Mouse (Mus musculus): ENCODE results near the gene Sipa1l1.

The Sipa1l1 gene

DNA sequence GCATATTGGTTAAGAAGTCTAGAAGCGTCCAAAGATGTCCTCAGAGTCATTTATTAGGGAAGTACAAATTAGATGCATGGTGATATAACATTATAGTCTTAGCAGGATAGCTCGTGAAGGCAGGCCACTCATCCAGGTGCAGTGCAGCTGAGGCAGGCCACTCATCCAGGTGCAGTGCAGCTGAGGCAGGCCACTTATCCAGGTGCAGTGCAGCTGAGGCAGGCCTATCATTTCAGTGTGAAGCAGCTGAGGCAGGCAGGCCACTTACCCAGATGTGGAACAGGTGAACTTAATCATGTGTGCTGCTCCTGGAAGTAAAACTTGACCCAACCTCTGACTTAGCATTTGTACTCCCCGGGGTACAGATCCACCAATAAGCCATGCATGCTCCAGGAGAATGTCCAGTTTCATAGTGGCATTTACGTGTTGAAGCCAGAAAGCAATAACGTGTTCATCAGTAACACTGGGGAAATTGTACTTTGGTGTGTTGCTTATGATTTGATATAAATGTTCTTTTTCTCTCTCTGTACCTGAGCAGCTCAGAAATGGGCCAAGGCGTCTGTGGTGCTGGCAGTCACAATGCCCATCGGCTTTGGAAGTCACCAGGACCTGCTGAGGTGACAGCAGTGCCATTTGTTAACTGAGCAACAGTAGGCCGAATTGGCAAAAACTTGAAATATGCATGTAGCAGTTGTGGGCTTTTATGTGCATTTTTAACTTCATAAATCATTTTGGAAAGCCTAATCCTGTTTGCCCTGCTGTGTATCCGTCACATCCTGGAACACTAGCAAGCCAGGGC lies 129.7 kb downstream of the Sipa1l1 start:
- DNase-seq, result no peak

GRCm38 (mm10) chr12:82304140-82304539 lies 135.0 kb downstream of the Sipa1l1 start:
- no peak for DNase-seq

- no peak for DNase-seq
Measured at GRCm38 (mm10) chr12:82306035-82306434, 136.9 kb downstream of the Sipa1l1 start.

DNA sequence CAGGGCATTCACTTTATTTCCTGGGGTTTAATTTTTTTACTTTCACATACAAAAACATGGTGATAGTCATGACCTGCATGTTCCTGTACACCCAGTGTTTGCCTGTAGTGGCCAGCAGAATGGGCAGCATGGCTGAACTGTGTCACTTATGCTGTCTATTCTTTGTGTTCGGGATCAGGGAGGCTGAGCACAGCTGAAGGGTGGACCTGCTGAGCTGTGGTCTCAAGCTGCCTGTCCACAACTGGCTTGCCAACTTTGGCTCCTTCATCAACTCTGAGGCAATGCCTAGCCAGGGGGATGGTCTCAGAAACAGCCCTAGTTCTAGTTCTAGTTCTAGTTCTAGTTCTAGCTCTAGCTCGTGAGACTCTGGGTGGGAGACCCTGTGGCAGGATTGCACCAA lies 142.5 kb downstream of the Sipa1l1 start:
- no peak for DNase-seq

GRCm38 (mm10) chr12:82312091-82312820 lies 143.1 kb downstream of the Sipa1l1 start:
- DNase-seq, result peak; percentile 26

DNA sequence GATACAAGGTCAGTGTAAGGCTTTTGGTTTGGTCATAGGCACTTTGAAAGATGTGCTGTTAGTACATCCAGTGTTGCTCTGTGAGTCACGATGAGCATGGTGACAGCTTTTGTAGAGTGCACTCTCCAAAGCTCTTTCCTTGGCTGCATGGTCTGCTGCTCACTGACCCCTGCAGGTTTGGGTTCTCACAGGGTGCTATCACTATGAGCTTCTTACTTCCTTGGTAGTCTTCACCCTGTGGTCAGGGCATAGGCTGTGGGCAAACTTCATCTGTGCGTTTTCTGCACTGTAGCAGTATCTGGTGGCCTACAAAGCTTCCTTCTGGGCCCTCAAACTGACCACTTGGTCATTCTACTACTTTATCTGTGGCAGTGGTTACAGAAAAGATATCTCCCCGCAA lies 144.0 kb downstream of the Sipa1l1 start:
- no peak for DNase-seq

DNA sequence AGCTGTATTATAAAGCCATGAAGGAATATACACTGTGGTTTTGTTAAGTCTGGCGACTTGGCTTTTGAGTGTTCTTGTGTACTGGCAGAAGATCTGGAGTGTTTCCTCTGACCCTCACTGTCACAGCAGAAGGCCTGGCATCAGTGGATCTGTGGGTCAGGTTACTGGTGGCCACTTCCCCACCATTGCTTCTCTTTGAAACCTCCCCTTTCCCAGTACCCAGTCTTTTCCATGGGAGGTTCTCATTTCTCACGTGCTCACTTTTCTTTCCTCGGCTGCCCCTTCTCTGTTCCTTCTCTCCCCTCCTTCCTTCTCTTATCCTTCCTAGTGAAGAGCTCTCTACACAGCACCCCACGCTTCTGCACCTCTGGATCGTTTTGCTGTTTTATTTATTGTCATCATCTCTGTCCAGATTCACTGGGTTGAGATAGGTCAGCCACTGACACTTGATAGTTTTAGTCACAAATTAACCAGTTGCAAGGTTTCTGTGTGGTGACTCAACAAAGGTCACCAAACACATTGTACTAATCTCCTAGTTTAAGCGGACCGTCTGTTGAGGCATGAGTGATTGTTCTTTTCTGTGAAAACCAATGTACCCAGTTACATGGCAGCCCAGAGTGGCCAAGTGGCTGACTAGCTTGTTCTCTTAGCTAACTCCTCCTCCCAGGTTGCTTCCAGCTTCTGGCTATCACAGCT lies 150.5 kb downstream of the Sipa1l1 start:
- no peak for DNase-seq

- no peak for DNase-seq
Measured at GRCm38 (mm10) chr12:82320204-82320603, 151.1 kb downstream of the Sipa1l1 start.

DNA sequence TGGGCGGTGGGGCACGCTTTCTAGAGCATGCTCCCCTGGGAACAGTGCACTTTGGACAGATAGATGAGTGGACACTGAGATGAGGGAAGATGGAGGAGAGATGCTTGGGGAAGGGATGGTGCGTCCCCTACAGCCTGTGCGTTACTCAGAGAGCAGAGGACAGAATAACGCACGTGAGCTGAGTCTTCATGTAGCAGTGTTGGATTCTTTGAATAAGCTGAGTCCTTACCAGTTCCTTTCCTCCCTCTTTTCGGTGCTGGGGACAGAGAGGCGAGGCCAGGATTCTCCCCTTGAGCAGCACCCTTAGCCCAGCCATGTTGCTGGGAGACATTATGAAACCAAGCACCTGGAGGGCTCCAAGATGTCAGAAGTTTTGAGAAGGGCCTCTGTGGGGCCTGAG lies 152.3 kb downstream of the Sipa1l1 start:
- DNase-seq, result no peak

DNA sequence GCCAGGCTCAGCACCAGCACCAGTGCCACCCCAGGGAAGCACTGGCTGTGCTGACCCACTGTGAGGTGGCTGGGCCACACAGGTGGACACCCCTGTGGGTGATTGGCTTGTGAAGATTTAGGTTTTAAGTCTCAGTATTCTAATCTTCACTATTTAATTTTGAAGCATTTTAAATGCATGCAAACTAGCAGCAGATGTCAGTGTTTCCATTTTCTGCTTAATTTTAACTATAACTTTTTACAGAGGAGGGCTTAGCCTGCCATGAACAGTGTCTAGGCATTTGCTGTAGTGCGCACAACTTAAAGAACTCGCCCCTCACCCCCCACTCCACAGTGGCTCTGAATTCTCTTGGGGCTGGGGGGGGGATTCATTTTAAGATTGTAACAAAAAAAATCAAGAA lies 152.7 kb downstream of the Sipa1l1 start:
- no peak for DNase-seq

DNA sequence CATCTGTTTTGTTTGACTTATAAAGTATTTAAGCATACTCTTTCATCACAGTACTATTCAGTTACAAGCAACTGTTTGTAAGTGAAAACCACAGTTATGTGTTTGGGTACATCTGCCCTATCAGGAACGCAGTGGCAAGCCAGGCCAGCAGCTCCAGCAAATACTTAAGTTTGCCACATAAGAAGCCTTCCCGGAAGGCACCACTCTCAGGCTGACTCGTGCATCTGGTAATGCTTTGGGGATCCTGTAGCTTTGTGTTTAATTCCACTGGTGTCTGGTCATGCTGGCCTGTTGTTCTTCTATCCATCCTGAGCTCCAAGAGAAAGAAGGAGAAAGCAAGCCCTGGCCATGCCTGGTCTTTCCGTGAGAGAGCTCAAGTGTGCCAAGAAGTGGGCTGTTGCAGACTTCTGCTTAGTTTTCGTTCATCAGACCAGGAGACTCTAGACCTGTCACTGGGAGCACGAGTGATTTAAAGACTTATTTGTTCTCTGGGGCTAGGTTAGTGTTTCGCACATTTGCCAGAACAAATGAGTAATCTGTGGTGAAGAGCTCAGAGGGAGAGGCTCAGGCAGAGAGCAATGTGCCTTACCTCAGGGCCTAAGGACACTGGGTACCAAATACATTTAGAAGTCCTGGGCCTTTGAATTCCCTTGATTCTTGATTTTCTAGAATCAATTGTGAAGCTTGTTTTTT lies 153.8 kb downstream of the Sipa1l1 start:
- DNase-seq, result no peak

DNA sequence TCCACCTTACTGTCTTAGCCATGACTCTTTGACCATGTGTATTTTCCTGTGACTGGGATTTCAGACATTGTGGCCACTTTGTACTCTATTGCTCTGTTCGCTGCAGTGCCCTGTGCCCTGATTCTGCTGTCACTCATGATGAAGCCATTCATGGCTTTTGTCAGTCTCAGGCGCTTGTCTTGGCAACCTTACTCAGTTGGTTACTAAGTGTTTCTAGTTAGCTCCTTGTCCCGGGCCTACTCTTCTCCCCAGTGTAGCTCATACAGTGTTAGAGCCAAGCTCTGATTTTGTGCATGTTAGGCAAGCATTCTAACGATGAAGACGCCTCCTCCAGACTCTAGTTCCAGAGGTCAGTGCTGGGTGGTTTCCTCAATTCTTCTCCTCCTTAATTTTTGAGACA lies 155.5 kb downstream of the Sipa1l1 start:
- DNase-seq, result no peak

GRCm38 (mm10) chr12:82325502-82325901 lies 156.4 kb downstream of the Sipa1l1 start:
- DNase-seq, result no peak

- DNase-seq, result no peak
Measured at GRCm38 (mm10) chr12:82326438-82326837, 157.3 kb downstream of the Sipa1l1 start.

DNA sequence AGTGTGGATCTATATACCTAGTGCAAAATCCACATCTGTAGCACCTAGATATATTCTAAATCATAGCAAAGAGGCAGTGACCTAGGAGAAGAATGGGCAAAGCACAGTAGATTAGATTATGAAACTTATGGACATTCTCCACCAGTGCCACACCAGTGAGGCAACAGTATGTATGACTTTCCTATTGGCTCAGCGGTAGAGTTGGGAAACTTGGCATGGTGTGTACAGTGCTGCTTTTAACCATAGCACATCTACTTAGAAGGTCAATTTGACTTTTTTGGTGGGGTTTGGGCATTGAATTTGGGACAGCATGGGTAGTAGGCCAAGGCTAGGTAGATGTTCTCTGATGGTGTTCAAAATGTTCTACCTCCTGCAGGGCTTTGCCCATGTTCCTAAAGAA lies 159.0 kb downstream of the Sipa1l1 start:
- DNase-seq, result no peak

DNA sequence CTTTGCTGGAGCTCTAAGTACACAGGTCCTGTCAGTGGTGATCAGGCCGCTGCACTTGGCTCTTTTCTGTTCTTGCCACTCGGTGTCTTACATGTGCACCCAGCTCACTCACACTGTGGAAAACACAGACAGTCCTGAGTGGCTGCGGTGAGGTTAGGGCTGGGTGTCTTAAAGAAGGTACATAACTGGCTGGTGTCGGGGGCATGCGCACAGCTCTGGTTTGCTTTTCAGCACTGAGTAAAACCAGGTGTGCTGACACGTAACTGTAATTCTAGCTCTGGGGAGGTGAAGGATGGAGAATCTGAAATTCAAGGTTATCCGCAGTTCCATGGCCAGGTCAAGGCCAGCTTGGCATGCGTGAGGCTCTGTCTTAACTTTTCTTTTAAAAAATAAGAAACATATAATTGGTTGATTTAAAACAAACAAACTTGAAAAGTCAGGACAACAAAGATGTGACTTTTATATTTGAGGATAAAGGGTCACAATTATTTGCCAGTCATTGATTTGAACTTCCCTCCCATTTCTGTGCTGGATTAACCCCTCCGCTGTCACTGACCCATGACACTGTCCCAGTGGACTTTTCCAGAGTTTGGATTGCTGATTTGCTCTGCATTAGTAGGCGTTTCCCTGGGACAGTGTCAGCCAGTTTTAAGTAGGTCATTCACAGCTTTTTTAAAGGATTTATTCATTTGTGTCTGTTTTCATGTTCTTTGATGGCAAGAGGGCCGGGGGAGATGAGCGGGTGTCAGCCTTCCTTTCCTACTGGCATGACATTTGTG lies 163.9 kb downstream of the Sipa1l1 start:
- no peak for DNase-seq

DNA sequence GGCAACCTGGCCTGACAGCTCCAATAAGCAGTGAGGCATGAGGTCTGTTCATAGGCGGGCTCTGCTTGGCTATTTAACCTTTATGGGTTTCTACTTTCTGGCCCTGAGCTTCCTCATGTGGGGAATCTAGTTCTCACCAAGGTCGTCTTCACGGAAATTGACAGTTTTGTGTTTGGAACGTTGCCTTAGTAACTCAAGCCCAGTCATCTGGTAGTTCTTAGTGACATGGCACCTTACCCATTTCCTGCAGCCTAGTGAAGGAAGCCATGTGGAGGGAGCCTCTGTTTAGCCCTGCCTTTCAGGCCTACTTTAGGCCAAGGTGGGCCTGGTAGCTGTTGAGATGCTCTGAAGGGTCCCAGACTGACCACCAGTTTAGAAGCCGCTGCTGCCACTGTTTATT lies 164.9 kb downstream of the Sipa1l1 start:
- no peak for DNase-seq

DNA sequence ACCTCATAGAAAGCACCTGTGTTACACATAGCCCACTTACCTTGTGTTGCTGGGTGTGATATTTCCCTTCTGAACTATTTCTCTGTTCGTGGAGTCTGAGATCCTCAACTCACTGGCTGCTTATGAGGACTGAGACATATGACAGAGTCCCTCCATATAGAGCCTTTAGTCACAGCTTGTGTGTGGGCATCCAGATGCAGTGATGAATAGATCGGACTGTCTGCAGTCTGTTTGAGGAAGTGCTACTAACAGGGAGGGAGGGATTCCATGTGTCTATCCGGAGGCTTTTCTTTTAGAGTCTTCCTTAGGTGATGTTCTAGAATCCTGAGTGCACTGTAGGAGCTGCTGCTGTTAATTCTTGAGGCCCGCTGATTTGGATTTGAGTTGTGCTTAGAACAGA lies 165.4 kb downstream of the Sipa1l1 start:
- DNase-seq, result no peak

- no peak for DNase-seq
Measured at GRCm38 (mm10) chr12:82335095-82335494, 166.0 kb downstream of the Sipa1l1 start.

DNA sequence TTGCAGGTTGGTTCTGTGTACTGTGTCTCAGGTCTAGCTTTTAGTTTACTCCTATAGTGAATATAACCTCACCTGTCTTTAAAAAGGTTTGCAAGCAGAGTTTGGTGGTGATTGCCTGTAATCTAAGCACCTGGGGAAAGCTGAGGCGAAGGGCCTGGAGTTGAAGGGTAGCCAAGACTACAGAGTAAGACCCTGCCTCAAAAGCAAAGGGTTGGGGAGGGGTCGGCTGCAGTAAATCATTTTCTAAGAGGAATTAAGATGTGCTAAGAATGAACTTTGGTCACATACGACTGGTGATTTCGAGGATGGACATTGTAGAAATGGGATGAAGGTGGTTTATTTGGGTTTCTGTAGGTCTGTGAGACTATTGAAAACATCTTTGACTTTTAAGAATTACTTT lies 169.4 kb downstream of the Sipa1l1 start:
- no peak for DNase-seq

DNA sequence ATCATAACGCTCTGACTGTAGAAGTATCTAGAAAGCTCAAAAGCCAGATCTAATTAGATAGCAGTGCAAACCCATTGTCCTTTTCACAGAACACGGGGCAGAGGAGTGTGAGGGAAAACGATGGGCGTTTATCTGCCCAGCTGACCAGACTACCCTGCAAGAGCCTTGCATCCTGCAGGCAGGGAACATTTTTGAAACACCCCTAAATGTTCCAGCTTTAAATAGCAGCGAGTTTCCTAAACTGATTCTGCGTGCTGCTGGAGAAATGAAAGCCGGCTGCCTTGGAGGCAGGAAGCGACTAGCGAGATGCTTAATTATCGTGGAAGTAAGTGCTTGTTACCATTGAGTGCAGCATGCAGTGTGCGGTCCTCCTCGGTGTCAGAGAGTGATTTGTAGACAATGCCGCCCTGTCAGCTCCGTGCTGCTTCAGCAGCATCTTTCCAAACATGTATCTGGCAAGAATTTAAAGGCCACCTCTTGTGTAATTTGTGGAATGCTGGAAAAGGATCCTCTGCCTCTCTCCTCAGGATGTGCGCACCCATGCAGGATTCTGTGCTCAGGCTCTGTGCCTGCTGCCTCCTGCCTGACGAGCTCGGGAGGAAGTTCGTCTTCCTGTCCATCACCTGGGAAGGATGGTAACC lies 170.2 kb downstream of the Sipa1l1 start:
- DNase-seq, result peak; percentile 51

Measured in kidney, postnatal 10 days (tissue).